26 mouse cellular contexts compared by ENCODE assay signal in genomic region chr6:117573371-117573770, GRCm38 (mm10).
DNase-seq lines count a peak whose midpoint lies in the region; ATAC-seq and TF ChIP-seq lines count a peak whose summit lies in the region.
"Had no signal": no experiment of that assay in that cellular context is flagged by ENCODE, and none has a peak within 500 bp of the region (broad histone marks: within the 10 kb centered on the region; RNA-seq: fewer than 3 reads in every experiment).

No protein-coding gene starts in this region.

- DNase-seq in heart, adult 2 months, result no peak
- no peak for DNase-seq in heart, postnatal 4 days
- peak; percentile 1 for DNase-seq in kidney, adult 18-20 months
- no peak for DNase-seq in kidney, postnatal 10 days
- peak; percentile 7 for DNase-seq in stomach, postnatal 0 days (ENCODE audit: low spot score)
- no peak for DNase-seq in left cerebral cortex, adult 11 months (ENCODE audit: low spot score)
- DNase-seq: adrenal gland, adult 2 months; adrenal gland, postnatal 14 days; cerebellum, adult 11 months; cerebellum, adult 2 months; cerebellum, adult 9-11 months; cerebellum, postnatal 25 days; gastrocnemius, postnatal 10 days; gastrocnemius, postnatal 36 days; heart, postnatal 10 days; heart, postnatal 36 days had no signal

- H3K27me3 ChIP-seq in heart, adult 2 months (ENCODE audit: control insufficient read depth, insufficient read depth, low read length), result no peaks in the 10 kb centered on the region
- H3K27me3 ChIP-seq in stomach, postnatal 0 days (ENCODE audit: control insufficient read depth, insufficient read depth, low read length), result no peaks in the 10 kb centered on the region
- H3K27me3 ChIP-seq: embryonic facial prominence, embryonic 12.5 days; embryonic facial prominence, embryonic 15.5 days; forebrain, embryonic 12.5 days; forebrain, embryonic 15.5 days; heart, embryonic 12.5 days had no signal

- peak overlapping the region; percentile 41; the same call in 1 of the 2 replicates for H3K27ac ChIP-seq in heart, adult 2 months
- H3K27ac ChIP-seq in stomach, postnatal 0 days (replicated peaks), result no peak overlapping the region
- H3K27ac ChIP-seq: embryonic facial prominence, embryonic 12.5 days; embryonic facial prominence, embryonic 15.5 days; forebrain, embryonic 12.5 days; forebrain, embryonic 15.5 days; heart, embryonic 15.5 days; hindbrain, embryonic 14.5 days; hindbrain, postnatal 0 days had no signal

- no peak overlapping the region for H3K4me2 ChIP-seq in stomach, postnatal 0 days (replicated peaks; ENCODE audit: low read depth)
- H3K4me2 ChIP-seq: embryonic facial prominence, embryonic 12.5 days; embryonic facial prominence, embryonic 15.5 days; forebrain, embryonic 12.5 days; forebrain, embryonic 15.5 days; heart, embryonic 15.5 days; hindbrain, embryonic 14.5 days had no signal

- no peak for TF ChIP-seq CTCF in heart, adult 2 months (IDR thresholded peaks at IDR 0.05)
- TF ChIP-seq CTCF in stomach, postnatal 0 days (IDR thresholded peaks at IDR 0.05; ENCODE audit: low read depth), result no peak

- intact Hi-C loops in heart, adult 2 months (cut with DNase I), result loop anchor here (5.0 kb wide), 1 partner anchor 34 kb away; no protein-coding TSS in a partner anchor

- H3K4me1 ChIP-seq in heart, adult 2 months (ENCODE audit: control insufficient read depth, insufficient read depth, low read length), result peaks cover 21% of the 10 kb centered on the region
- no peaks in the 10 kb centered on the region for H3K4me1 ChIP-seq in stomach, postnatal 0 days (replicated peaks; ENCODE audit: control insufficient read depth, insufficient read depth)
- H3K4me1 ChIP-seq: forebrain, embryonic 12.5 days; forebrain, embryonic 15.5 days had no signal

- H3K4me3 ChIP-seq in heart, adult 2 months, result no peak overlapping the region
- no peak overlapping the region for H3K4me3 ChIP-seq in stomach, postnatal 0 days (ENCODE audit: low read depth, low read length)
- H3K4me3 ChIP-seq: embryonic facial prominence, embryonic 12.5 days; embryonic facial prominence, embryonic 15.5 days; forebrain, embryonic 12.5 days; forebrain, embryonic 15.5 days; heart, embryonic 12.5 days; heart, embryonic 15.5 days had no signal

- ATAC-seq in stomach, postnatal 0 days (ENCODE audit: low FRiP score, low TSS enrichment), result no peak
- ATAC-seq: CD4-positive, CD25-positive, alpha-beta regulatory T cell, adult 4 months; forebrain, embryonic 15.5 days; hindbrain, postnatal 0 days; inflammation-experienced regulatory T-cells, adult 6 months had no signal

- TF ChIP-seq EP300 in heart, adult 2 months (IDR thresholded peaks at IDR 0.05; ENCODE audit: insufficient read depth, low read depth, low read length), result no peak
- TF ChIP-seq EP300 in stomach, postnatal 0 days (optimal IDR thresholded peaks at IDR 0.05), result no peak

- H3K36me3 ChIP-seq in heart, adult 2 months (ENCODE audit: control insufficient read depth, insufficient read depth, low read length), result no peaks in the 10 kb centered on the region
- no peaks in the 10 kb centered on the region for H3K36me3 ChIP-seq in stomach, postnatal 0 days (ENCODE audit: control insufficient read depth, insufficient read depth, low read length)
- H3K36me3 ChIP-seq: embryonic facial prominence, embryonic 12.5 days; embryonic facial prominence, embryonic 15.5 days; forebrain, embryonic 12.5 days; forebrain, embryonic 15.5 days; heart, embryonic 12.5 days; heart, embryonic 15.5 days had no signal

- H3K79me2 ChIP-seq in heart, adult 2 months (replicated peaks; ENCODE audit: control insufficient read depth, insufficient read depth, low read length), result no peaks in the 10 kb centered on the region

- H3K9me3 ChIP-seq in stomach, postnatal 0 days (ENCODE audit: control insufficient read depth, low read length), result no peaks in the 10 kb centered on the region
- H3K9me3 ChIP-seq: embryonic facial prominence, embryonic 12.5 days; embryonic facial prominence, embryonic 15.5 days; forebrain, embryonic 12.5 days; forebrain, embryonic 15.5 days; heart, embryonic 12.5 days; heart, embryonic 15.5 days had no signal

- WGBS in heart, adult 2 months, result 95% methylated on average over 8 of the region's 8 CpGs
- 95% methylated on average over 8 of the region's 8 CpGs for WGBS in stomach, postnatal 0 days

- no peak overlapping the region for H3K9ac ChIP-seq in heart, adult 2 months (ENCODE audit: low read depth, low read length)
- H3K9ac ChIP-seq in stomach, postnatal 0 days (ENCODE audit: low read length), result no peak overlapping the region
- H3K9ac ChIP-seq: embryonic facial prominence, embryonic 12.5 days; embryonic facial prominence, embryonic 15.5 days; forebrain, embryonic 12.5 days; forebrain, embryonic 15.5 days; heart, embryonic 12.5 days; heart, embryonic 15.5 days; hindbrain, embryonic 14.5 days had no signal

- TF ChIP-seq POLR2A in heart, adult 2 months (IDR thresholded peaks at IDR 0.05; ENCODE audit: insufficient read depth, low read depth, low read length), result no peak

Comparison
In these comparisons a context has a peak if more than half of its experiments do, and no peak if none do; other contexts are left out.
1. DNase-seq: peak in kidney, adult 18-20 months (single experiment) and stomach, postnatal 0 days (single experiment); none in heart, adult 2 months (0 of 2), heart, postnatal 4 days (single experiment), kidney, postnatal 10 days (single experiment) and left cerebral cortex, adult 11 months (single experiment).